8 mouse cellular contexts compared by ENCODE assay signal in the genomic region with DNA sequence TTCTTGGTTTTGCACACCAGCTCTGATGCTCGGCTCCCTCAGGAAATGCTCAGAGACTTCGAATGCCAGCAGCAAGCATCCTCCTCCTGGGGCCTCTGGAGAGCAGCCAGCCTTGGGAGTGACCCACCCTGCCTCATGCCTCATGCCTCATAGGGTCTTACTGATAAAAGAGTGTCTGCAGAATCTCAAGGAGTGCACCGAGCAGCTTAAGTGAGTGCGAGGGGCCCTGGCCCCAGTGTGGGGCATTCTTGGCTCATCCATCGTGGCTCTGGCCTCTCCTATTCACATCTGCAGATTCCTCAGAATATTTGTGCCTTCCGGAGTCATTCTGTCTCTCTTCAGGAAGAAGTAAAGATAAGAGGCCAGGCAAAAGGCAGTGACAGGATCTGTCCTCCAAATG. TPM values are rescaled to one million over a fixed set of nuclear protein-coding genes. Genes with fewer than 3 reads are reported as not detected.
A peak's percentile ranks its signal among the peaks of the same experiment; 100 is the strongest.
DNase-seq lines count a peak whose midpoint lies in the region; ATAC-seq and TF ChIP-seq lines count a peak whose summit lies in the region.

No protein-coding gene starts in this region.

- ATAC-seq in kidney, embryonic 15.5 days (replicated peaks; ENCODE audit: low FRiP score) = no peak
- peak; percentile 47; the same call in 1 of the 2 replicates for ATAC-seq in liver, embryonic 13.5 days (ENCODE audit: low read depth)

- peaks cover 15% of the 10 kb centered on the region for H3K27me3 ChIP-seq in kidney, embryonic 15.5 days
- H3K27me3 ChIP-seq in liver, embryonic 13.5 days = 0 out of 2 replicates have a peak, but pooled peaks cover 4% of the 10 kb centered on the region

- no peaks in the 10 kb centered on the region for H3K9me3 ChIP-seq in kidney, embryonic 15.5 days (replicated peaks)
- no peaks in the 10 kb centered on the region for H3K9me3 ChIP-seq in liver, embryonic 13.5 days (replicated peaks)

- H3K27ac ChIP-seq in gastrocnemius, adult 2 months = 0 out of 2 replicates have a peak overlapping the region, but pooled peaks have one; percentile 24
- peak overlapping the region; percentile 54 for H3K27ac ChIP-seq in kidney, embryonic 15.5 days
- H3K27ac ChIP-seq in liver, embryonic 13.5 days = no peak overlapping the region

- H3K4me3 ChIP-seq in gastrocnemius, adult 2 months = peak overlapping the region; percentile 62
- H3K4me3 ChIP-seq in kidney, embryonic 15.5 days (replicated peaks) = no peak overlapping the region
- H3K4me3 ChIP-seq in liver, embryonic 13.5 days (replicated peaks) = no peak overlapping the region

- peak overlapping the region; percentile 52 for H3K4me2 ChIP-seq in kidney, embryonic 15.5 days
- H3K4me2 ChIP-seq in liver, embryonic 13.5 days = no peak overlapping the region

- H3K4me1 ChIP-seq in kidney, embryonic 15.5 days = peaks cover 66% of the 10 kb centered on the region
- peaks cover 35% of the 10 kb centered on the region for H3K4me1 ChIP-seq in liver, embryonic 13.5 days (replicated peaks)

- no peak for TF ChIP-seq CTCF in gastrocnemius, adult 2 months (IDR thresholded peaks at IDR 0.05)

- intact Hi-C loops in gastrocnemius, adult 2 months (cut with DNase I) = no loop called here
- intact Hi-C loops in gastrocnemius, postnatal 14 days (cut with DNase I; ENCODE audit: low total_unique reads) = no loop called here

- 23% methylated on average over 6 of the region's 6 CpGs for WGBS in kidney, embryonic 15.5 days
- WGBS in liver, embryonic 13.5 days (ENCODE audit: insufficient replicate concordance) = 15% methylated on average over 6 of the region's 6 CpGs

- no peak for DNase-seq in gastrocnemius, adult 2 months
- no peak for DNase-seq in gastrocnemius, postnatal 14 days
- no peak for DNase-seq in kidney, postnatal 36 days
- peak; percentile 55 for DNase-seq in embryo, embryonic 11 days
- no peak for DNase-seq in liver, embryonic 13.5 days
- DNase-seq in spleen, adult 18-20 months = no peak
- DNase-seq in urinary bladder, postnatal 14 days (ENCODE audit: low spot score) = no peak

- H3K9ac ChIP-seq in kidney, embryonic 15.5 days = no peak overlapping the region
- H3K9ac ChIP-seq in liver, embryonic 13.5 days = no peak overlapping the region

- H3K36me3 ChIP-seq in kidney, embryonic 15.5 days = no peaks in the 10 kb centered on the region
- H3K36me3 ChIP-seq in liver, embryonic 13.5 days = no peaks in the 10 kb centered on the region

RNA-seq across cellular contexts. Expression of gene Dlk1, which starts 53.7 kb away (rescaled TPM):
- total RNA-seq in gastrocnemius, adult 2 months (2021) = 1 to 10 TPM in 1 of 2 experiments, under 1 TPM in 1; 0.45 to 1.7 TPM
- total RNA-seq in gastrocnemius, postnatal 14 days (2021) = 100 to 1,000 TPM; 213 to 272 TPM
- polyA plus RNA-seq in kidney, embryonic 15.5 days (2015; fragmentation: Nextera tagmentation; extraction: Ambion mirVana) = 116 and 182 TPM in 2 replicates
- polyA plus RNA-seq in liver, embryonic 13.5 days (2015; fragmentation: Nextera tagmentation; extraction: Ambion mirVana) = 470 and 508 TPM in 2 replicates

Comparison
In these comparisons a context has a peak if more than half of its experiments do, and no peak if none do; other contexts are left out.
1. RNA of gene Dlk1, which starts 53.7 kb away (total RNA-seq): 213 to 272 TPM in gastrocnemius, postnatal 14 days; 0.45 to 1.7 TPM in gastrocnemius, adult 2 months; every median in the first group is over 10 times any median in the second.